Mouse (Mus musculus) heart, embryonic 13.5 days (tissue): Measurements from ENCODE around the gene Cct2. TPM values are rescaled to one million over a fixed set of nuclear protein-coding genes. Genes with fewer than 3 reads are reported as not detected.
A peak's percentile ranks its signal among the peaks of the same experiment; 100 is the strongest.

ENCODE experiments used
- ATAC-seq: fragments of 200-750 bp; cut with Nextera tagmentation; 2 replicates; pipeline ENCODE4 v1.8.0; 2017; ENCODE audit warnings: moderate TSS enrichment; ENCODE audit not compliant: insufficient number of reproducible peaks, low FRiP score, low TSS enrichment; ENCODE audit errors: extremely low read depth
- H3K27ac ChIP-seq: fragments of 300-500 bp; sonication (generic); replicated peaks from 2 replicates; pipeline ENCODE4 v1.5.1; 2015; ENCODE audit warnings: moderate library complexity, mild to moderate bottlenecking, inconsistent platforms
- H3K27me3 ChIP-seq: fragments of 300-500 bp; sonication (generic); replicated peaks from 2 replicates; pipeline ENCODE4 v1.6.1; 2015; ENCODE audit warnings: mild to moderate bottlenecking, inconsistent platforms
- H3K36me3 ChIP-seq: fragments of 300-500 bp; sonication (generic); 2 replicates; pipeline ENCODE4 v1.6.1; 2015; ENCODE audit warnings: mild to moderate bottlenecking, inconsistent platforms
- H3K4me1 ChIP-seq: fragments of 300-500 bp; sonication (generic); 2 replicates; pipeline ENCODE4 v1.6.1; 2015; ENCODE audit warnings: inconsistent platforms
- H3K4me2 ChIP-seq: fragments of 300-500 bp; sonication (generic); 2 replicates; pipeline ENCODE4 v1.6.1; 2015; ENCODE audit warnings: inconsistent platforms, mild to moderate bottlenecking, moderate library complexity
- H3K4me3 ChIP-seq: fragments of 300-500 bp; sonication (generic); 2 replicates; pipeline ENCODE4 v1.5.1; 2015; ENCODE audit warnings: moderate library complexity, mild to moderate bottlenecking, inconsistent platforms
- H3K9ac ChIP-seq: fragments of 300-500 bp; sonication (generic); 2 replicates; pipeline ENCODE4 v1.6.1; 2015; ENCODE audit warnings: inconsistent platforms, mild to moderate bottlenecking, moderate library complexity
- H3K9me3 ChIP-seq: fragments of 300-500 bp; sonication (generic); 2 replicates; pipeline ENCODE4 v1.6.1; 2016; ENCODE audit warnings: inconsistent platforms
- WGBS: fragments of 180-500 bp; shearing (Covaris S2); methylation state at CpG from one replicate; pipeline ENCODE4 v1.1.7; 2015; ENCODE audit warnings: mixed read lengths; 5-methylcytosine and 5-hydroxymethylcytosine counted together
- polyA plus RNA-seq: library from polyadenylated mRNA; unstranded; fragments of >200 nt; fragmentation: Nextera tagmentation; extraction: Ambion mirVana; gene quantifications from 2 replicates; pipeline ENCODE4 v1.2.1, GENCODE M21; 2015

The Cct2 gene
- 171 and 188 TPM in 2 replicates for polyA plus RNA-seq

DNA sequence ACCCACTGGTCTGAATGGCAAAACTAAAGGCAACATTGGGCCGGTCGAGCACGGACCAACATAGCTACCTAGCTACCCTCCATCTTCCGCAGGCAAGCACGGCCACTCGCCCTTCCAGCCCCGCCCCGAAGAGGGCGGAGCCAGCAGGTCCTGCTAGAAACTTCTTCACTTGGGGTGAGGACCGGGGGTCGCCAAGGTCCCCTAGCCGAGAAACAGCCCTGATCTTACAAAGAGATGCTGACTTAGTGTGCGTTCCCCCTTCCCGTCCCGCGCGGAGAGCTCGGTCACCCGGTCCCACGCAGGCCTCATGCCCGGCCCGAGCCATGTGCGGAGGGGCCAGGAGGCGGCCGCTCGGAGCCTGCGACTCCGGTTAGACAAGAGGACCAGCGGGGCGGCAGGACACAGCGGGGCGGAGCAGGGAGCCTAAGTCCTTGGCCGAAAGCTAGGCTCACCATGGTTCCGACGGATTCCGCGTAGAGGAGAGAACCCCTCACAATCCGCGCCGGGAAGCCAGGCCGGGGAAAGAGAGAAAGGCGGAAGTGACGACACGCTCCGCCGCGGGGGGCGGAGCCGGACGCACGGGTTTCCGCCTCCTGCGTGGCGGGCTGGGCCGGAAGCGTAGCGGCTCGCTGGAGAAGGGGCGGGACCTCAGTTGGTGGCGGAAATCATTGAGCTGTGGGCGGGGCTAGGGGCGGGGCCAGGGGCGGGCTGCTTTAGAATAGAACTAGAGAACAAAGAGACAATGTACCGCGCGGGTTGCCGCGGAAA, at the start of gene Cct2:
Gene Cct2 (minus strand): TSS at position 561 of the 768 bp plus-strand sequence.
- WGBS: under 1% methylated on average over 67 of the region's 68 CpGs
- ATAC-seq: peak; percentile 93
- Histone ChIP-seq H3K36me3 (peaks cover 38% of the 10 kb centered on the region), H3K27me3 (no peaks in the 10 kb centered on the region), H3K27ac (peak within 1 kb of the TSS; percentile 76), H3K4me3 (peak within 1 kb of the TSS; percentile 71), H3K9me3 (no peaks in the 10 kb centered on the region), H3K9ac (peak within 1 kb of the TSS; percentile 87), H3K4me1 (peaks cover 33% of the 10 kb centered on the region), H3K4me2 (peak within 1 kb of the TSS; percentile 97)

DNA sequence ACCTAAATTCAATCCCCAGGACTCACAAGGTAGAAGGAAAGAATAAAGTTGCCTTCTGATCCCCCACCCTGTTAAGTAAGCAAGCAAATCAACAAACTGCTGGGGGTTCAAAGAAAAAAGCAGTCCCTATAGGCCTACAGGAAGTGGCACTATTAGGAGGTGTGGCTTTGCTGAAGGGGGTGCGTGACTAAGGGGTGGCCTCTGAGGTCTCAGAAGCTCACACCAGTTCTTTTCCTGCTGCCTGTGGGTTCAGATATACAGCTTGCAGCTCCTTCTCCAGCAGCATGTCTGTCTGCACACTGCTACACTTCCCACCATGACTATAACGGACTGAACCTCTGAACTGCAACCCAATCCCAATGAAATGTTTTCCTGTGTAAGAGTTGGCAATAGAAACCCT, 48.9 kb upstream of the Cct2 start:
- H3K9me3 ChIP-seq: no peaks in the 10 kb centered on the region
- no peak overlapping the region for H3K4me3 ChIP-seq
- no peak overlapping the region for H3K4me2 ChIP-seq
- H3K36me3 ChIP-seq: no peaks in the 10 kb centered on the region
- peaks cover 69% of the 10 kb centered on the region for H3K4me1 ChIP-seq
- no peaks in the 10 kb centered on the region for H3K27me3 ChIP-seq
- no peak overlapping the region for H3K9ac ChIP-seq
- H3K27ac ChIP-seq: 0 out of 2 replicates have a peak overlapping the region, but pooled peaks have one; percentile 22
- no peak for ATAC-seq
- WGBS: 40% methylated on average over 2 of the region's 2 CpGs

DNA sequence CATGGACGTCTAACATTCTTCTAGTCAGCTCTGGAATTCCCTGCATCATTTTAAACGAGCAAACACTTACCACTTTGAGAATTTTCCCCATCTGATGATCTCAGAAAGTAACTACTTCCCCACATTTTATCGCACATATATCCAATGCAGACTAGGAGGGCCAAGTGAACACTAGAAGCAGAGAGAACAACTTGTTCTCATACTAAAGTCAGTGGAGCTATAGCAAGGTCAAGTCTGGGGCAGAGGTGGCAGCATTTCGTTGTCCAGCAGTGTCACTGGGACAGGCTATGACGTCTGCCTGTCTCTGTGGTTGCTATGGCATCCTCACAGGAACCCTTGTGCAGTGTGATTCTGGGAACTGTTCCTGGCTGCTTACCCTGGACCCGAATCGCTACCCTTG, 47.8 kb upstream of the Cct2 start:
- 45% methylated on average over 7 of the region's 7 CpGs for WGBS
- peak overlapping the region; percentile 43; the same call in 1 of the 2 replicates for H3K27ac ChIP-seq
- no peaks in the 10 kb centered on the region for H3K36me3 ChIP-seq
- ATAC-seq: no peak
- no peak overlapping the region for H3K4me2 ChIP-seq
- H3K4me3 ChIP-seq: no peak overlapping the region
- no peaks in the 10 kb centered on the region for H3K9me3 ChIP-seq
- no peak overlapping the region for H3K9ac ChIP-seq
- no peaks in the 10 kb centered on the region for H3K27me3 ChIP-seq
- peaks cover 65% of the 10 kb centered on the region for H3K4me1 ChIP-seq

DNA sequence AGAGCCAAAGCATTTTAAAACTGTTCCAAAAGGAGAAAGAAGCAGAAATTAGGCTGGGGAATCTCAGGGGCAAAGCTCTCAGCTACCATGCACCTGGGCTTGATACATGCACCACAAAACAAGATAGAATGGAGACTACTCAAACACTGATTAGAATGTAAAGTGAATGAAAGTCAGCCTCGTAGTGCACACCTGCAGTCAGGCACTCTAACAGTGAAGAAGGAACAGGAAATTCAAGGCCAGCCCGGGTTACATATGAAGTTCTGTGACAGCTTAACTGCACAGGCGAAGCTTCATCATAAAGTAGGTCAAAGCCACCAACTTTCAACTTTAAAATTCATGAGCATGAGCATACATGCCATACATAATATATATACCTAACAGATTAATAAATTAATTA, 46.7 kb upstream of the Cct2 start:
- 61% methylated on average over 3 of the region's 3 CpGs for WGBS
- H3K4me1 ChIP-seq: peaks cover 66% of the 10 kb centered on the region

DNA sequence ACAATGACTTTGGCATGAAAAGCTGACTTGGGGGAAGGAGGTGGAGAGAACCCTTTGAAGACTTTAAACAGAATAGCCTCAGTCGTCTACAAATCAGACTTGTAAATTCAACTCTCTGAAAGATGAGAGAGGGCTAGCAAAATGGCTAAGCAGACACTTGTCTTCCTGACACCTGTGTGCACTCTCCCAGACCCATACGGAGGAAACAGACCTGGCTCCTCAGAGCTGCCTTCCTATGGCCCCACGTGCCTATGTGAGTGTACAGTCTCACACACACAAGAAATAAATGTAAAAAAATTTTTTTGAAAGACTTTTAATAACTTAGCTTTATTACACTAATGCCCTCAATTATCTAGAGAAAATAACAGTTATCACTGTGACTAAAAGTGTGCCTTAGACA, 43.1 kb upstream of the Cct2 start:
- 3% methylated on average over 3 of the region's 3 CpGs for WGBS
- no peaks in the 10 kb centered on the region for H3K36me3 ChIP-seq
- no peaks in the 10 kb centered on the region for H3K27me3 ChIP-seq
- no peak overlapping the region for H3K9ac ChIP-seq
- H3K4me3 ChIP-seq: no peak overlapping the region
- peaks cover 72% of the 10 kb centered on the region for H3K4me1 ChIP-seq
- H3K9me3 ChIP-seq: no peaks in the 10 kb centered on the region
- H3K27ac ChIP-seq: peak overlapping the region; percentile 84
- H3K4me2 ChIP-seq: peak overlapping the region; percentile 45; the same call in 1 of the 2 replicates
- ATAC-seq: no peak

More for the DNA sequence above, 46.7 kb upstream of the Cct2 start:
- Histone ChIP-seq H3K9ac (no peak overlapping the region), H3K27ac (0 out of 2 replicates have a peak overlapping the region, but pooled peaks have one; percentile 4), H3K9me3 (no peaks in the 10 kb centered on the region), H3K27me3 (no peaks in the 10 kb centered on the region), H3K4me3 (no peak overlapping the region), H3K36me3 (no peaks in the 10 kb centered on the region), H3K4me2 (no peak overlapping the region)
- ATAC-seq: no peak

DNA sequence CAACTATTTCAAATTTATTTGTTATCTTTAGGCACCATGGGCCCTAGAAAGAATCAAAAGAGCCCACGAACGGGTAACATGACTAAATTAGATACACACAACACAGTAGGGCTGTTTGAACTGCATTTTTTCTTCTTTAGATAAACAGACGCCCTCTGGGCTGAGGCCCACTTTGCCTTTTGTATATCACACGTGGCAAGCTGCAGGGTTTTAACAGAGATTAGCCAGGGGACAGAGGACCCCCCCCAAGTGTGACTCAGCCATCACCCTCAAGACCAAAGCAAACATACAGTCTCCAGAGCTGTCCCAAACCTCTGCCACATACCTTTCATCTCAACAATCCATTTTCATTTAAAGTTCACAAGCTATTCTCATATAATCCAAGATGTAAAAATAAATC, 42.6 kb upstream of the Cct2 start:
- Histone ChIP-seq H3K4me2 (peak overlapping the region; percentile 45), H3K4me3 (no peak overlapping the region), H3K9me3 (no peaks in the 10 kb centered on the region), H3K27ac (peak overlapping the region; percentile 84), H3K36me3 (no peaks in the 10 kb centered on the region), H3K9ac (no peak overlapping the region), H3K27me3 (no peaks in the 10 kb centered on the region), H3K4me1 (peaks cover 67% of the 10 kb centered on the region)
- WGBS: 5% methylated on average over 4 of the region's 4 CpGs
- peak; percentile 64; the same call in 1 of the 2 replicates for ATAC-seq

DNA sequence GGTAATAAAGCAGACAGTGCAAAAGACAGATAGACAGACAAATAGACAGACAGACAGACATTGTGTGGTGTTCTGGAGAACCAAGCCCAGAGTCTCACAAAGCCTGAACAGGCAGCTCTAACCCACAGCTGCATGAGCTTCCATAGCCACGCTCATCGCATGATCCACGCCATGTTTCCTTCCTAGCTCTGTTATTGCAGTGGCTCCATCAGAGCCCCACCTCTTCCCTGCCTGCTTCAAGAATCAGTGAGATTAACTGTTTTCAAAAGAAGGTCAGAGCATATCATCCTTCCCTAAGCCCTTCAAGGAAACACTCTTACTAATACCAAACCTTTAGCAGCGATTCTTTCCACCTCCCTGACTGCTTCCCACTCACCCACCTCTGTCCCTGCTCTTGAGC, 41.4 kb upstream of the Cct2 start:
- Histone ChIP-seq H3K9me3 (no peaks in the 10 kb centered on the region), H3K4me3 (no peak overlapping the region), H3K27ac (peak overlapping the region; percentile 84), H3K4me1 (peaks cover 58% of the 10 kb centered on the region), H3K4me2 (peak overlapping the region; percentile 45), H3K9ac (0 out of 2 replicates have a peak overlapping the region, but pooled peaks have one; percentile 41), H3K36me3 (peaks cover 9% of the 10 kb centered on the region; the same call in 1 of the 2 replicates), H3K27me3 (no peaks in the 10 kb centered on the region)
- 35% methylated on average over 4 of the region's 4 CpGs for WGBS
- no peak for ATAC-seq

DNA sequence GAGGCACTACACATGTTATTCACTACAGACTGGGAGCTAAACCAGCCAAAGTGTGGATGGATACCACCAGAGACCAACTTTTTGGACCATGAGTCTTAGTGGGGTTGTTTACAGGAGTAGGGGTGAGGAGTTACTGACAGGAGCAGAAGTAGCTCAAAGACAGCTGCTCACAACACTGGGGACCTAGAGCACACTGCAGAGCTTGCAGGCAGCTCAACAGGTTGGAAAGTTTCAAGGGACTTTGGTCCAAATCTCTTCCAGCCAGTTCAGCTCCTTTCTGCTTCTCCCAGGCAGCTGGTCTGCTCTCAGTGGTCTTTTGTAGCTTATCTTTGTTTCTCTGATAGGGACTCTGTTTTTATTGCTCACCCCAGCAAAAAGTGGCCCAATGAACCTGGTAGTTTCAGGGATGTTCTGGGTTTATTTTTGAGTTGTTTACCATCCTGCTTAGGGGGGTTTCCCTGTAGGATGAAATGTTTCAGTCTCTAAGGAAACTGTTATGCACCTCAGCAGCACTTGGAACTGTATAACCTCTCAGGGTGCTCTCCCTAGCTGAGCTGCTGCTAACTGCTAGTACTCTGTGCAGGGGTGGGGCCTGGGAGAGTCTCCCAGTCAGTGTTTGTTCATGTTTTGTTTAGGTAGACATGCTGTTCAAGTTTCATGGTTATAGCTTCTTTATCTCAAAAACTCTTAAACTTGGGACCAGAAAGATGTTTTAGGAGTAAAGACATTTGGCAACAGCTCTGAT, 40.4 kb upstream of the Cct2 start:
- Histone ChIP-seq H3K4me1 (peaks cover 55% of the 10 kb centered on the region), H3K4me2 (peak overlapping the region; percentile 2; the same call in 1 of the 2 replicates), H3K4me3 (no peak overlapping the region), H3K27ac (peak overlapping the region; percentile 30), H3K36me3 (peaks cover 10% of the 10 kb centered on the region; the same call in 1 of the 2 replicates), H3K27me3 (no peaks in the 10 kb centered on the region), H3K9me3 (no peaks in the 10 kb centered on the region), H3K9ac (peak overlapping the region; percentile 2; the same call in 1 of the 2 replicates)
- ATAC-seq: no peak

DNA sequence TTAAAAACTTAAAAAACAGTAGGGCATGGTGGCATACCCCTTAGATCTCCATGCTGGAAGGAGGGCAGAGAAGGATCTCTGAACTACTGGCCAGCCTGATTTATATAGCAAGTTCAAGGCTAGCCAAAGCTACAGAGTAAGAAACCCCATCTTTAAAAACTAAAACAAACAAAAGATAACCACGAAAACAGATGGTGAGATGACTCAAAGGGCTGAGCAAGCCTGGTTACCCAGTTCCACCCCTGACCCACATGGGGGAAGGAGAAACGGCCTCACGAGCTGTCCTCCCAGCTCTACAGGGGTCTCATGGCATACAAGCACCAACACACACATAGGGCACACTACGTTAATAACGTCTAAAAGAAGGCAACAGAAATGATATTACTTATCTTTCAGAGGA, 36.6 kb upstream of the Cct2 start:
- Histone ChIP-seq H3K36me3 (peaks cover 25% of the 10 kb centered on the region), H3K9ac (no peak overlapping the region), H3K9me3 (no peaks in the 10 kb centered on the region), H3K27me3 (no peaks in the 10 kb centered on the region), H3K4me2 (no peak overlapping the region), H3K4me3 (no peak overlapping the region), H3K4me1 (peaks cover 37% of the 10 kb centered on the region), H3K27ac (no peak overlapping the region)
- ATAC-seq: no peak
- WGBS: 70% methylated on average over 5 of the region's 5 CpGs

DNA sequence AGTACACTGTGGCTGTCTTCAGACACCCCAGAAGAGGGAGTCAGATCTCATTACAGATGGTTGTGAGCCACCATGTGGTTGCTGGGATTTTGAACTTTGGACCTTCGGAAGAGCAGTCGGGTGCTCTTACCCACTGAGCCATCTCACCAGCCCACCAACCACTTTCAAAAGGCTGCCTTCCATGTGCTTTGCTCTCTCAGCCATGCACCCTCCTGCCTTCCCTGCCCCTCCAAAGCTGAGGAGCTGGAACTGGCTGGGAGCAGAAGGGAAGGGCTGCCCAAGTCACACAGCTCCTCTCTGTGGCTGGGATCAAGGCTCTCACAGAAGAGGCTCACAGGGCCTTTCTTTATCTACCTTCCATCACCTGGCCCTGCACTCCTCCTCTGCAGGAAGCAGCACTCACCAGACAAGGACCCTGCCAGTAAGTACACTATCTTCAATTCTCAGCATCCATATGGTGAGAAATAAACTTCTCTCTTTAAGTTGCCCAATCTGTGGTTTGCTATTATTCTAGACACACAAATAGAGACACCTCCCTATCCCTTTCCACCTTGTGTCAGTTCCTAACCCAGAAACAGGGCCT, 33.6 kb upstream of the Cct2 start:
- H3K4me3 ChIP-seq: no peak overlapping the region
- H3K36me3 ChIP-seq: peaks cover 46% of the 10 kb centered on the region
- peaks cover 26% of the 10 kb centered on the region for H3K4me1 ChIP-seq
- no peaks in the 10 kb centered on the region for H3K9me3 ChIP-seq
- no peak for ATAC-seq
- H3K27me3 ChIP-seq: no peaks in the 10 kb centered on the region
- H3K4me2 ChIP-seq: no peak overlapping the region
- 81% methylated on average over 2 of the region's 2 CpGs for WGBS
- H3K27ac ChIP-seq: no peak overlapping the region
- no peak overlapping the region for H3K9ac ChIP-seq

DNA sequence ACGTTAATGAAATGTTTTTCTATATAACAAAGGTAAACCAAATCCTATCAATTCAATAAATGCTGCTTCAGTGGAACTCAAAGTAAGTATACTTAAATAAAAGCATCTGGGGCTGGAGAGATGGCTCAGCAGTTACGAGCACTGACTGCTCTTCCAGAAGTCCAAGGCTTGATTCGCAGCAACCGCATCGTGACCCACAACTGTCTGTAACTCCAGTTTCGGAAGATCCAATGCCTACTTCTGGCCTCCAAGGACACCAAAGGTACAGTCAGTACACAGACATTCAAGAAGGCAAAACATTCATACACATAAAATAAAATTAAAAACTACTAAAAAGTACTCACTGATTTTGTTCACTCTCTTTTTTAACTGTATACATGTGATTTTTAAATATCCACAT, 32.5 kb upstream of the Cct2 start:
- Histone ChIP-seq H3K27ac (no peak overlapping the region), H3K27me3 (no peaks in the 10 kb centered on the region), H3K9ac (no peak overlapping the region), H3K4me2 (no peak overlapping the region), H3K9me3 (no peaks in the 10 kb centered on the region), H3K4me3 (no peak overlapping the region), H3K4me1 (peaks cover 28% of the 10 kb centered on the region), H3K36me3 (peaks cover 52% of the 10 kb centered on the region)
- WGBS: 91% methylated on average over 6 of the region's 6 CpGs
- ATAC-seq: no peak
